Mouse (Mus musculus) forebrain, embryonic 11.5 days (tissue): ENCODE data around the gene Hal. TPM values are rescaled to one million over a fixed set of nuclear protein-coding genes. Genes with fewer than 3 reads are reported as not detected.

Experiments used
- ATAC-seq: fragments of 200-750 bp; cut with Nextera tagmentation; replicated peaks from 2 replicates; pipeline ENCODE4 v1.8.0; 2017; ENCODE audit warnings: moderate TSS enrichment; ENCODE audit not compliant: low FRiP score
- DNase-seq: peaks from one replicate; pipeline ENCODE4 v3.0.0-alpha.2; 2017; ENCODE audit warnings: low spot score
- H3K27ac ChIP-seq: fragments of 300-500 bp; sonication (generic); 2 replicates; pipeline ENCODE4 v1.5.1; 2014; ENCODE audit warnings: low read depth, low read length
- H3K27me3 ChIP-seq: fragments of 300-500 bp; sonication (generic); 2 replicates; pipeline ENCODE4 v1.6.1; 2014; ENCODE audit warnings: mild to moderate bottlenecking, low read length, mixed read lengths; ENCODE audit not compliant: control insufficient read depth, insufficient read depth
- H3K36me3 ChIP-seq: fragments of 300-500 bp; sonication (generic); 2 replicates; pipeline ENCODE4 v1.6.1; 2014; ENCODE audit warnings: mild to moderate bottlenecking, low read length, moderate library complexity, mixed read lengths; ENCODE audit not compliant: control insufficient read depth, insufficient read depth
- H3K4me1 ChIP-seq: fragments of 300-500 bp; sonication (generic); replicated peaks from 2 replicates; pipeline ENCODE4 v1.6.1; 2014; ENCODE audit warnings: low read length, mixed read lengths; ENCODE audit not compliant: control insufficient read depth, insufficient read depth
- H3K4me2 ChIP-seq: fragments of 300-500 bp; sonication (generic); 2 replicates; pipeline ENCODE4 v1.6.1; 2014; ENCODE audit warnings: low read depth, mild to moderate bottlenecking, low read length, moderate library complexity, mixed read lengths; ENCODE audit not compliant: severe bottlenecking
- H3K4me3 ChIP-seq: fragments of 300-500 bp; sonication (generic); 2 replicates; pipeline ENCODE4 v1.5.1; 2014; ENCODE audit warnings: low read depth, low read length
- H3K9ac ChIP-seq: fragments of 300-500 bp; sonication (generic); 2 replicates; pipeline ENCODE4 v1.6.1; 2014; ENCODE audit warnings: low read length
- H3K9me3 ChIP-seq: fragments of 300-500 bp; sonication (generic); 2 replicates; pipeline ENCODE4 v1.6.1; 2016; ENCODE audit warnings: low read length, mixed read lengths; ENCODE audit not compliant: control insufficient read depth
- WGBS: fragments of 180-500 bp; shearing (Covaris S2); extraction: QIAGEN DNeasy Blood & Tissue Kit; methylation state at CpG from one replicate; pipeline ENCODE4 v1.1.7; 2014; 5-methylcytosine and 5-hydroxymethylcytosine counted together
- polyA plus RNA-seq: library from polyadenylated mRNA; unstranded; fragments of >200 nt; fragmentation: Nextera tagmentation; extraction: Ambion mirVana; gene quantifications from 2 replicates; pipeline ENCODE4 v1.2.1, GENCODE M21; 2014

The Hal gene
- polyA plus RNA-seq, 1 experiment from 2014 or later = not detected

- Histone ChIP-seq H3K4me3 (no peak overlapping the region), H3K27me3 (no peaks in the 10 kb centered on the region), H3K36me3 (no peaks in the 10 kb centered on the region), H3K9ac (no peak overlapping the region), H3K4me2 (no peak overlapping the region), H3K27ac (no peak overlapping the region), H3K9me3 (no peaks in the 10 kb centered on the region), H3K4me1 (no peaks in the 10 kb centered on the region)
- ATAC-seq (no peak), DNase-seq (no peak)
- WGBS = 92% methylated on average over 8 of the region's 8 CpGs
Measured at GRCm38 (mm10) chr10:93519159-93519558, 30.6 kb downstream of the Hal start.

GRCm38 (mm10) chr10:93519756-93520155, 31.2 kb downstream of the Hal start:
- Histone ChIP-seq H3K9ac (no peak overlapping the region), H3K27ac (no peak overlapping the region)
- WGBS = 91% methylated on average over 5 of the region's 5 CpGs

GRCm38 (mm10) chr10:93520994-93521393, 32.4 kb downstream of the Hal start:
- no peak for DNase-seq
- Histone ChIP-seq H3K4me2 (no peak overlapping the region), H3K4me3 (no peak overlapping the region), H3K27me3 (no peaks in the 10 kb centered on the region), H3K9me3 (no peaks in the 10 kb centered on the region), H3K9ac (no peak overlapping the region), H3K27ac (no peak overlapping the region), H3K36me3 (no peaks in the 10 kb centered on the region), H3K4me1 (no peaks in the 10 kb centered on the region)
- no peak for ATAC-seq
- WGBS = 82% methylated on average over 4 of the region's 4 CpGs

More at GRCm38 (mm10) chr10:93519756-93520155, 31.2 kb downstream of the Hal start:
- no peak for ATAC-seq
- Histone ChIP-seq H3K4me3 (no peak overlapping the region), H3K36me3 (no peaks in the 10 kb centered on the region), H3K4me1 (no peaks in the 10 kb centered on the region), H3K27me3 (no peaks in the 10 kb centered on the region), H3K9me3 (no peaks in the 10 kb centered on the region), H3K4me2 (no peak overlapping the region)
- DNase-seq = no peak

GRCm38 (mm10) chr10:93525329-93525728, 36.8 kb downstream of the Hal start:
- H3K27ac ChIP-seq = no peak overlapping the region
- no peak overlapping the region for H3K9ac ChIP-seq
- no peak overlapping the region for H3K4me3 ChIP-seq
- no peak overlapping the region for H3K4me2 ChIP-seq
- no peak for ATAC-seq
- no peak for DNase-seq
- H3K27me3 ChIP-seq = no peaks in the 10 kb centered on the region
- 93% methylated on average over 1 of the region's 1 CpGs for WGBS
- H3K36me3 ChIP-seq = no peaks in the 10 kb centered on the region
- no peaks in the 10 kb centered on the region for H3K9me3 ChIP-seq
- H3K4me1 ChIP-seq = no peaks in the 10 kb centered on the region

GRCm38 (mm10) chr10:93538287-93538686, 49.7 kb downstream of the Hal start:
- no peak for ATAC-seq
- no peak overlapping the region for H3K4me3 ChIP-seq

GRCm38 (mm10) chr10:93538818-93539217, 50.2 kb downstream of the Hal start:
- Histone ChIP-seq H3K4me2 (no peak overlapping the region), H3K4me1 (no peaks in the 10 kb centered on the region; the same call in 1 of the 2 replicates), H3K27me3 (no peaks in the 10 kb centered on the region; the same call in 1 of the 2 replicates), H3K9me3 (no peaks in the 10 kb centered on the region), H3K27ac (no peak overlapping the region), H3K4me3 (no peak overlapping the region), H3K36me3 (no peaks in the 10 kb centered on the region), H3K9ac (no peak overlapping the region)
- no peak for ATAC-seq
- no peak for DNase-seq
- WGBS = 77% methylated on average over 6 of the region's 6 CpGs

More at GRCm38 (mm10) chr10:93538287-93538686, 49.7 kb downstream of the Hal start:
- Histone ChIP-seq H3K9me3 (no peaks in the 10 kb centered on the region), H3K27ac (no peak overlapping the region), H3K9ac (no peak overlapping the region), H3K27me3 (no peaks in the 10 kb centered on the region; the same call in 1 of the 2 replicates), H3K4me2 (no peak overlapping the region), H3K36me3 (no peaks in the 10 kb centered on the region), H3K4me1 (no peaks in the 10 kb centered on the region; the same call in 1 of the 2 replicates)
- WGBS = 96% methylated on average over 2 of the region's 2 CpGs
- no peak for DNase-seq

GRCm38 (mm10) chr10:93539775-93540430, 51.3 kb downstream of the Hal start, which contains the start of gene Amdhd1:
Gene Amdhd1, minus strand, starts transcription at chr10:93540033.
- H3K4me1 ChIP-seq = no peaks in the 10 kb centered on the region; the same call in 1 of the 2 replicates
- peak; percentile 95 for ATAC-seq
- peak; percentile 92 for DNase-seq
- peak within 1 kb of the TSS; percentile 53 for H3K9ac ChIP-seq
- H3K4me2 ChIP-seq = peak within 1 kb of the TSS; percentile 70
- 6% methylated on average over 35 of the region's 35 CpGs for WGBS
- no peaks in the 10 kb centered on the region for H3K36me3 ChIP-seq
- H3K27me3 ChIP-seq = no peaks in the 10 kb centered on the region; the same call in 1 of the 2 replicates
- H3K27ac ChIP-seq = no peak within 1 kb of the TSS
- peak within 1 kb of the TSS; percentile 30 for H3K4me3 ChIP-seq
- no peaks in the 10 kb centered on the region for H3K9me3 ChIP-seq

GRCm38 (mm10) chr10:93540431-93541210, 52.1 kb downstream of the Hal start, which contains the start of gene Ccdc38:
Gene Ccdc38, plus strand, starts transcription at chr10:93540632.
- Histone ChIP-seq H3K4me1 (no peaks in the 10 kb centered on the region; the same call in 1 of the 2 replicates), H3K9ac (peak within 1 kb of the TSS; percentile 53), H3K4me3 (peak within 1 kb of the TSS; percentile 30), H3K27me3 (no peaks in the 10 kb centered on the region; the same call in 1 of the 2 replicates), H3K36me3 (no peaks in the 10 kb centered on the region), H3K27ac (no peak within 1 kb of the TSS), H3K9me3 (no peaks in the 10 kb centered on the region), H3K4me2 (peak within 1 kb of the TSS; percentile 70)
- 75% methylated on average over 17 of the region's 17 CpGs for WGBS
- no peak for DNase-seq
- ATAC-seq = no peak
